Mouse (Mus musculus): ENCODE data around the gene Elfn1. TPM values are rescaled to one million over a fixed set of nuclear protein-coding genes. Genes with fewer than 3 reads are reported as not detected.

The Elfn1 gene
- total and polyA plus RNA-seq, 2 experiments from 2014 or later = 3.1 to 57.5 TPM

GRCm38 (mm10) chr5:139949363-139949762 is 41.6 kb downstream of the Elfn1 start:
- ATAC-seq (ENCODE audit: low FRiP score) (no peak), DNase-seq (ENCODE audit: low spot score) (no peak)
- peaks cover 3% of the 10 kb centered on the region; the same call in 1 of the 2 replicates for H3K4me1 ChIP-seq (ENCODE audit: insufficient read depth, low read length)
- H3K27ac ChIP-seq (ENCODE audit: low read depth, low read length) = no peak overlapping the region
- H3K9me3 ChIP-seq (ENCODE audit: low read length) = no peaks in the 10 kb centered on the region
- 46% methylated on average over 8 of the region's 8 CpGs for WGBS
- no peak overlapping the region for H3K4me2 ChIP-seq (ENCODE audit: low read depth, low read length, poor library complexity, severe bottlenecking)
- no peak for TF ChIP-seq CTCF (IDR thresholded peaks at IDR 0.05)
- H3K27me3 ChIP-seq (ENCODE audit: insufficient read depth, low read length) = no peaks in the 10 kb centered on the region
- H3K4me3 ChIP-seq (ENCODE audit: low read depth, low read length) = no peak overlapping the region
- 0 out of 2 replicates have a peak overlapping the region, but pooled peaks have one; percentile 8 for H3K9ac ChIP-seq (replicated peaks; ENCODE audit: low read length, poor library complexity, severe bottlenecking)
- no peaks in the 10 kb centered on the region for H3K36me3 ChIP-seq (ENCODE audit: insufficient read depth, low read length)

GRCm38 (mm10) chr5:139949975-139950578 is 42.3 kb downstream of the Elfn1 start:
- 51% methylated on average over 11 of the region's 11 CpGs for whole genome bisulfite sequencing
- Histone ChIP-seq H3K4me2 (ENCODE audit: low read depth, low read length, poor library complexity, severe bottlenecking) (no peak overlapping the region), H3K27me3 (ENCODE audit: insufficient read depth, low read length) (no peaks in the 10 kb centered on the region), H3K4me1 (ENCODE audit: insufficient read depth, low read length) (peaks cover 3% of the 10 kb centered on the region; the same call in 1 of the 2 replicates), H3K9me3 (ENCODE audit: low read length) (no peaks in the 10 kb centered on the region), H3K36me3 (ENCODE audit: insufficient read depth, low read length) (no peaks in the 10 kb centered on the region), H3K27ac (ENCODE audit: low read depth, low read length) (no peak overlapping the region), H3K4me3 (ENCODE audit: low read depth, low read length) (no peak overlapping the region), H3K9ac (replicated peaks; ENCODE audit: low read length, poor library complexity, severe bottlenecking) (no peak overlapping the region)
- ATAC-seq (ENCODE audit: low FRiP score) (no peak), DNase-seq (ENCODE audit: low spot score) (no peak)
- no peak for TF ChIP-seq CTCF (IDR thresholded peaks at IDR 0.05)

GRCm38 (mm10) chr5:139956859-139957258 is 49.1 kb downstream of the Elfn1 start:
- H3K36me3 ChIP-seq (ENCODE audit: insufficient read depth, low read length) = no peaks in the 10 kb centered on the region
- no peak overlapping the region for H3K4me3 ChIP-seq (ENCODE audit: low read depth, low read length)
- 43% methylated on average over 10 of the region's 10 CpGs for WGBS
- H3K4me1 ChIP-seq (ENCODE audit: insufficient read depth, low read length) = no peaks in the 10 kb centered on the region
- ATAC-seq (ENCODE audit: low FRiP score) = no peak
- 0 out of 2 replicates have a peak, but pooled peaks cover 3% of the 10 kb centered on the region for H3K9me3 ChIP-seq (ENCODE audit: low read length)
- H3K9ac ChIP-seq (replicated peaks; ENCODE audit: low read length, poor library complexity, severe bottlenecking) = no peak overlapping the region
- no peak overlapping the region for H3K4me2 ChIP-seq (ENCODE audit: low read depth, low read length, poor library complexity, severe bottlenecking)
- H3K27ac ChIP-seq (ENCODE audit: low read depth, low read length) = no peak overlapping the region
- TF ChIP-seq CTCF (IDR thresholded peaks at IDR 0.05) = peak; percentile 50
- DNase-seq (ENCODE audit: low spot score) = peak; percentile 79
- no peaks in the 10 kb centered on the region for H3K27me3 ChIP-seq (ENCODE audit: insufficient read depth, low read length)

GRCm38 (mm10) chr5:139959741-139960140 is 52.0 kb downstream of the Elfn1 start:
- DNase-seq (ENCODE audit: low spot score) = no peak
- Histone ChIP-seq H3K4me2 (ENCODE audit: low read depth, low read length, poor library complexity, severe bottlenecking) (no peak overlapping the region), H3K9ac (replicated peaks; ENCODE audit: low read length, poor library complexity, severe bottlenecking) (no peak overlapping the region), H3K27ac (ENCODE audit: low read depth, low read length) (no peak overlapping the region), H3K27me3 (ENCODE audit: insufficient read depth, low read length) (no peaks in the 10 kb centered on the region), H3K9me3 (ENCODE audit: low read length) (0 out of 2 replicates have a peak, but pooled peaks cover 3% of the 10 kb centered on the region), H3K36me3 (ENCODE audit: insufficient read depth, low read length) (no peaks in the 10 kb centered on the region), H3K4me1 (ENCODE audit: insufficient read depth, low read length) (no peaks in the 10 kb centered on the region), H3K4me3 (ENCODE audit: low read depth, low read length) (no peak overlapping the region)
- TF ChIP-seq CTCF (IDR thresholded peaks at IDR 0.05) = no peak
- no peak for ATAC-seq (ENCODE audit: low FRiP score)
- WGBS = 93% methylated on average over 4 of the region's 4 CpGs

GRCm38 (mm10) chr5:139964391-139964790 is 56.6 kb downstream of the Elfn1 start:
- 62% methylated on average over 5 of the region's 5 CpGs for WGBS
- Histone ChIP-seq H3K9ac (replicated peaks; ENCODE audit: low read length, poor library complexity, severe bottlenecking) (no peak overlapping the region), H3K36me3 (ENCODE audit: insufficient read depth, low read length) (no peaks in the 10 kb centered on the region), H3K4me2 (ENCODE audit: low read depth, low read length, poor library complexity, severe bottlenecking) (no peak overlapping the region), H3K9me3 (ENCODE audit: low read length) (0 out of 2 replicates have a peak, but pooled peaks cover 3% of the 10 kb centered on the region), H3K27ac (ENCODE audit: low read depth, low read length) (no peak overlapping the region), H3K4me1 (ENCODE audit: insufficient read depth, low read length) (no peaks in the 10 kb centered on the region), H3K27me3 (ENCODE audit: insufficient read depth, low read length) (no peaks in the 10 kb centered on the region), H3K4me3 (ENCODE audit: low read depth, low read length) (no peak overlapping the region)
- ATAC-seq (ENCODE audit: low FRiP score) (no peak), DNase-seq (ENCODE audit: low spot score) (peak; percentile 26)
- no peak for TF ChIP-seq CTCF (IDR thresholded peaks at IDR 0.05)

- Histone ChIP-seq H3K9me3 (ENCODE audit: low read length) (no peaks in the 10 kb centered on the region), H3K4me3 (ENCODE audit: low read depth, low read length) (no peak overlapping the region), H3K27ac (ENCODE audit: low read depth, low read length) (no peak overlapping the region), H3K4me1 (ENCODE audit: insufficient read depth, low read length) (no peaks in the 10 kb centered on the region), H3K4me2 (ENCODE audit: low read depth, low read length, poor library complexity, severe bottlenecking) (no peak overlapping the region), H3K9ac (replicated peaks; ENCODE audit: low read length, poor library complexity, severe bottlenecking) (no peak overlapping the region), H3K36me3 (ENCODE audit: insufficient read depth, low read length) (no peaks in the 10 kb centered on the region), H3K27me3 (ENCODE audit: insufficient read depth, low read length) (no peaks in the 10 kb centered on the region)
- TF ChIP-seq CTCF (IDR thresholded peaks at IDR 0.05) = no peak
- ATAC-seq (ENCODE audit: low FRiP score) (no peak), DNase-seq (ENCODE audit: low spot score) (no peak)
- 88% methylated on average over 14 of the region's 14 CpGs for WGBS
Measured at GRCm38 (mm10) chr5:139965596-139965995, 57.9 kb downstream of the Elfn1 start.
